Mouse (Mus musculus): ENCODE measurements around the gene Tnik.

DNA sequence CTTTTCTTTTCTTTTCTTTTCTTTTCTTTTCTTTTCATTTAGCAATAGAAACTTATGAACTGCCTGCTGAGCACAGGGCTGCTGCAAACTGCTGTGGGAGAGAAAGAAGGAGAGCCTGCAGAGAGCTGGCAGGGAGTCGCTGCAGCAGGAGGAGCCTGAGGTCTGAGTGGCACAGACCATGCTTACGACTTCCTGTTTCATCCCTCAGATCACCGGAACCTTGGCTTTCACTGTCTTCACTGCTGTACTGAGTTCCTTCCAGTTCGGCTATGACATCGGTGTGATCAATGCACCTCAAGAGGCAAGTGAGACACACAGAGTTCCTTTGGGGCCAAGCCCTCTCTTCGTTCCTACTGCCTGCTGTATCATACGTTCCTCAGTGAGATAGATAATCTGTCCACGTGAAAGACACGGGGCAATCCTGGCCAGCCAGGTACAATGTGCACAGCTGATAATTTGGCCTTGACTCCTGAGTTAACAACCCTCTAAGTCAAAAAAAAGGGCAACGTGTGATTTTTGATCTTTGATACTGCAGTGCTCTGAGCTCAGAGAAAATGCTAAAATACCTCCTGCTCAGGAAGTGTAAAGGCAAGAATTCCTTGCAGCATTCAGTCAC lies 442.6 kb downstream of the Tnik start:
- TF ChIP-seq CTCF (IDR thresholded peaks at IDR 0.05; ENCODE audit: borderline replicate concordance, control insufficient read depth, extremely low read depth, insufficient read depth, low read length, poor library complexity), result no peak
- no peak for TF ChIP-seq POLR2A (IDR thresholded peaks at IDR 0.05; ENCODE audit: control insufficient read depth, extremely low read depth, insufficient read depth, low read length, poor library complexity)

Measured in thymus, adult 2 months (tissue).